Comparison of ENCODE assay signal across 7 mouse cellular contexts in the genomic region with DNA sequence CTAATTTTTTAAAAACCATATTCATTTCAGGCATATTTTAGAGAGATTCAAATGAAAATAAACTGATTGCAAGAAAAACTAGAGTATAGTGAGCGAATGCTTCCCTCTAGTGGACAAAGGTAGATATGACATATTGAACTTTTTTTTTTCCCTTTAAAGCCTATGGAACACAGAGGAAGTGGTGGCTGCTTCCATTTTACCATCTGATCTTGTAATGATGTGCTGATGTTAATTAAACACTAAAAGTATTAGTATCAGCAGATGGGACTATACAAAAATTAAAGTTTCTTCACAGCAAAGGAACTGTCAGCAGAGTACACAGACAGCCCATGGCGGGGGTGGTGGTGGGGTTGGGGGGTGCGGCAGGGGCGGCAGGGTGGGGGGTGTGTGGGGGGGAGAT. TPM values are rescaled to one million over a fixed set of nuclear protein-coding genes. Genes with fewer than 3 reads are reported as not detected.
DNase-seq lines count a peak whose midpoint lies in the region; ATAC-seq lines count a peak whose summit lies in the region.

No protein-coding gene starts in this region.

- intact Hi-C loops in gastrocnemius, postnatal 36 days (cut with DNase I), result no loop called here

- no peak overlapping the region for H3K4me3 ChIP-seq in midbrain, embryonic 11.5 days (ENCODE audit: low read depth, low read length)
- no peak overlapping the region for H3K4me3 ChIP-seq in midbrain, embryonic 10.5 days
- no peak overlapping the region for H3K4me3 ChIP-seq in hindbrain, embryonic 15.5 days

- WGBS in midbrain, embryonic 11.5 days, result 61% methylated on average over 4 of the region's 4 CpGs
- WGBS in midbrain, embryonic 10.5 days, result 60% methylated on average over 4 of the region's 4 CpGs
- WGBS in hindbrain, embryonic 15.5 days, result 59% methylated on average over 4 of the region's 4 CpGs

- H3K9ac ChIP-seq in midbrain, embryonic 11.5 days (ENCODE audit: low read length), result no peak overlapping the region
- no peak overlapping the region for H3K9ac ChIP-seq in hindbrain, embryonic 15.5 days

- H3K27me3 ChIP-seq in midbrain, embryonic 11.5 days (ENCODE audit: control insufficient read depth, insufficient read depth, low read length), result no peaks in the 10 kb centered on the region
- H3K27me3 ChIP-seq in midbrain, embryonic 10.5 days (ENCODE audit: low read depth, poor library complexity, severe bottlenecking), result no peaks in the 10 kb centered on the region
- H3K27me3 ChIP-seq in hindbrain, embryonic 15.5 days, result no peaks in the 10 kb centered on the region

- no peak overlapping the region for H3K4me2 ChIP-seq in midbrain, embryonic 11.5 days
- H3K4me2 ChIP-seq in hindbrain, embryonic 15.5 days, result no peak overlapping the region

- peak; percentile 35; the same call in 1 of the 2 replicates for ATAC-seq in midbrain, embryonic 11.5 days (ENCODE audit: low FRiP score)
- ATAC-seq in hindbrain, embryonic 15.5 days (ENCODE audit: low FRiP score, low read depth), result peak; percentile 54; the same call in 1 of the 2 replicates

- DNase-seq in midbrain, embryonic 11.5 days (ENCODE audit: low spot score, missing footprints), result peak; percentile 92
- no peak for DNase-seq in midbrain, embryonic 10.5 days (ENCODE audit: low spot score)
- DNase-seq in brain, embryonic 18.5 days (ENCODE audit: low read depth, low spot score), result peak; percentile 40
- DNase-seq in urinary bladder, postnatal 25 days (ENCODE audit: low spot score), result no peak
- DNase-seq in spleen, adult 12 weeks (ENCODE audit: low spot score), result no peak
- DNase-seq in gastrocnemius, postnatal 36 days, result no peak

- H3K36me3 ChIP-seq in midbrain, embryonic 11.5 days (ENCODE audit: control insufficient read depth, insufficient read depth, low read length), result no peaks in the 10 kb centered on the region
- H3K36me3 ChIP-seq in midbrain, embryonic 10.5 days, result no peaks in the 10 kb centered on the region
- H3K36me3 ChIP-seq in hindbrain, embryonic 15.5 days, result no peaks in the 10 kb centered on the region

- no peak overlapping the region for H3K27ac ChIP-seq in midbrain, embryonic 11.5 days (ENCODE audit: low read depth, low read length)
- H3K27ac ChIP-seq in midbrain, embryonic 10.5 days (replicated peaks), result no peak overlapping the region
- no peak overlapping the region for H3K27ac ChIP-seq in hindbrain, embryonic 15.5 days (replicated peaks)

- no peaks in the 10 kb centered on the region for H3K9me3 ChIP-seq in midbrain, embryonic 11.5 days (ENCODE audit: control insufficient read depth, low read length)
- no peaks in the 10 kb centered on the region for H3K9me3 ChIP-seq in midbrain, embryonic 10.5 days (replicated peaks)
- H3K9me3 ChIP-seq in hindbrain, embryonic 15.5 days, result no peaks in the 10 kb centered on the region

- no peaks in the 10 kb centered on the region for H3K4me1 ChIP-seq in midbrain, embryonic 11.5 days (ENCODE audit: control insufficient read depth, insufficient read depth, low read length)
- H3K4me1 ChIP-seq in midbrain, embryonic 10.5 days, result peaks cover 5% of the 10 kb centered on the region
- H3K4me1 ChIP-seq in hindbrain, embryonic 15.5 days (replicated peaks), result no peaks in the 10 kb centered on the region

RNA-seq across cellular contexts. Expression of a gene that starts 48.3 kb away (rescaled TPM):
- polyA plus RNA-seq in midbrain, embryonic 11.5 days (2014; fragmentation: Nextera tagmentation; extraction: Ambion mirVana), result 0.29 and 0.34 TPM in 2 replicates
- 0.10 and 0.15 TPM in 2 replicates for polyA plus RNA-seq in midbrain, embryonic 10.5 days (2016; fragmentation: Nextera tagmentation; extraction: Ambion mirVana)
- polyA plus RNA-seq in hindbrain, embryonic 15.5 days (2015; fragmentation: Nextera tagmentation; extraction: Ambion mirVana), result 0.81 and 1.0 TPM in 2 replicates
- total RNA-seq in gastrocnemius, postnatal 36 days (2021), result not detected

Comparison
In these comparisons a context has a peak if more than half of its experiments do, and no peak if none do; other contexts are left out.
1. DNase-seq: peak in midbrain, embryonic 11.5 days (single experiment) and brain, embryonic 18.5 days (single experiment); none in midbrain, embryonic 10.5 days (single experiment), urinary bladder, postnatal 25 days (single experiment), spleen, adult 12 weeks (single experiment) and gastrocnemius, postnatal 36 days (0 of 2).